In the genomic region with DNA sequence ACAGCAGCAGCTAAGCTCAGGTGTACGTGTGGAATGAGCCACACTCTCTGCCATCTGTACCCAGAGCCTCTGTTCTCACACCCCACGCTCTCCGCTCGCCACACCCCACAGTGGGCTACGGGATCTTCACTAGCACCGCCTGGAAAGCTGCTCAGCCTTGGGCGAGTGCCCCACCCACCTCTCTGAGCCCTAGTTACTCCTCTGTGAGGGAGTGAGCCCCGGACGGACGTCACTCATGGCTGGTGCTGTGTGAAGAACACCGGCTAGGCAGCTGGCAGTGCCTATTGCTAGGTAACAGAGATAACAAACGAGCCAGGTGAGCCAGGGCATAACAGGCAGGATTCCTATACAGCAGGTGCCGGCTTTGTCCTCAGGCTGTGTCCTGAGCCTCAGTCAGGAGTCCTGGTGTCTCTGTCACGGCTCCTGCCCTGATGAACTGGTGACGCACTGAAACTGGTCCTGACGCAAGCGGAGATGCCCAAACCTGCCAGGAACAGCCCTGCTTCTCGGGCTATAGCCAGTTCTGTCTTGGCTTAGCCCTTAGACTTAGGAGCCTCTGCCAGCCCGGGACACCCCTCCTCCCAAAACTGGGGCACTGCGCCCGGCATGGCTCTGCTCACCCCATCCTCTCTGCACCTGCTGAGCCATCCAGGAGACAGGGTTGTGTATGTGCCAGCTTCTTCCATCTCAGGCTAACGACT, we compare ENCODE assay signal across 14 mouse cellular contexts. TPM values are rescaled to one million over a fixed set of nuclear protein-coding genes. Genes with fewer than 3 reads are reported as not detected.
DNase-seq lines count a peak whose midpoint lies in the region; ATAC-seq and TF ChIP-seq lines count a peak whose summit lies in the region.
"Had no signal": no experiment of that assay in that cellular context is flagged by ENCODE, and none has a peak within 500 bp of the region (broad histone marks: within the 10 kb centered on the region; RNA-seq: fewer than 3 reads in every experiment).

No protein-coding gene starts in this region.

- no peak overlapping the region for H3K9ac ChIP-seq in forebrain, postnatal 0 days
- no peak overlapping the region for H3K9ac ChIP-seq in intestine, postnatal 0 days (ENCODE audit: low read depth, low read length)
- H3K9ac ChIP-seq: hindbrain, embryonic 12.5 days; limb, embryonic 13.5 days; liver, embryonic 15.5 days; neural tube, embryonic 12.5 days had no signal

- TF ChIP-seq POLR2A in lung, adult 2 months (IDR thresholded peaks at IDR 0.05; ENCODE audit: borderline replicate concordance, extremely low read depth, low read depth, low read length), result no peak

- DNase-seq in forebrain, postnatal 0 days, result peak; percentile 31
- no peak for DNase-seq in forebrain, embryonic 10.5 days (ENCODE audit: extremely low spot score, low spot score)
- DNase-seq in lung, adult 18-20 months, result peak; percentile 24 to 44
- no peak for DNase-seq in lung, adult 2 months
- peak; percentile 62 for DNase-seq in Muller cell, postnatal 12 days (ENCODE audit: inconsistent ontology term)
- no peak for DNase-seq in gastrocnemius, postnatal 14 days

- no peaks in the 10 kb centered on the region for H3K4me1 ChIP-seq in forebrain, postnatal 0 days (ENCODE audit: insufficient read depth)
- H3K4me1 ChIP-seq in forebrain, embryonic 10.5 days, result peaks cover 60% of the 10 kb centered on the region
- H3K4me1 ChIP-seq in lung, adult 2 months (ENCODE audit: control insufficient read depth, insufficient read depth, low read length), result peaks cover 4% of the 10 kb centered on the region; the same call in 1 of the 2 replicates
- no peaks in the 10 kb centered on the region for H3K4me1 ChIP-seq in intestine, postnatal 0 days (replicated peaks; ENCODE audit: control insufficient read depth, insufficient read depth, low read length)
- H3K4me1 ChIP-seq: liver, embryonic 15.5 days had no signal

- no peaks in the 10 kb centered on the region for H3K9me3 ChIP-seq in forebrain, postnatal 0 days (ENCODE audit: low read length)
- no peaks in the 10 kb centered on the region for H3K9me3 ChIP-seq in forebrain, embryonic 10.5 days
- H3K9me3 ChIP-seq in intestine, postnatal 0 days (ENCODE audit: control insufficient read depth), result no peaks in the 10 kb centered on the region
- H3K9me3 ChIP-seq: hindbrain, embryonic 12.5 days; limb, embryonic 13.5 days; liver, embryonic 15.5 days; neural tube, embryonic 12.5 days had no signal

- intact Hi-C loops in gastrocnemius, postnatal 14 days (cut with DNase I; ENCODE audit: low total_unique reads), result loop anchor here (5.0 to 10.0 kb wide), 2 partner anchors 103 to 220 kb away; no protein-coding TSS in a partner anchor

- no peak overlapping the region for H3K27ac ChIP-seq in forebrain, postnatal 0 days (ENCODE audit: low read depth, low read length)
- no peak overlapping the region for H3K27ac ChIP-seq in forebrain, embryonic 10.5 days
- no peak overlapping the region; the same call in 1 of the 2 replicates for H3K27ac ChIP-seq in intestine, postnatal 0 days (ENCODE audit: low read depth, low read length)
- H3K27ac ChIP-seq: hindbrain, embryonic 12.5 days; limb, embryonic 13.5 days; liver, embryonic 15.5 days; neural tube, embryonic 12.5 days had no signal

- no peak overlapping the region for H3K4me2 ChIP-seq in forebrain, postnatal 0 days (ENCODE audit: low read depth)
- H3K4me2 ChIP-seq in intestine, postnatal 0 days (replicated peaks; ENCODE audit: low read depth), result no peak overlapping the region
- H3K4me2 ChIP-seq: hindbrain, embryonic 12.5 days; limb, embryonic 13.5 days; liver, embryonic 15.5 days; neural tube, embryonic 12.5 days had no signal

- H3K4me3 ChIP-seq in forebrain, postnatal 0 days (ENCODE audit: low read depth, low read length), result no peak overlapping the region
- H3K4me3 ChIP-seq in forebrain, embryonic 10.5 days, result no peak overlapping the region
- no peak overlapping the region for H3K4me3 ChIP-seq in lung, adult 2 months (replicated peaks; ENCODE audit: extremely low read depth, low read depth, low read length)
- H3K4me3 ChIP-seq in intestine, postnatal 0 days (ENCODE audit: low read depth, low read length), result no peak overlapping the region
- H3K4me3 ChIP-seq: hindbrain, embryonic 12.5 days; limb, embryonic 13.5 days; liver, embryonic 15.5 days; neural tube, embryonic 12.5 days had no signal

- 68% methylated on average over 22 of the region's 22 CpGs for WGBS in forebrain, postnatal 0 days
- 85% methylated on average over 22 of the region's 22 CpGs for WGBS in forebrain, embryonic 10.5 days
- 80% methylated on average over 22 of the region's 22 CpGs for WGBS in lung, adult 2 months
- WGBS in intestine, postnatal 0 days, result 62% methylated on average over 22 of the region's 22 CpGs

- H3K36me3 ChIP-seq in forebrain, postnatal 0 days (ENCODE audit: insufficient read depth), result peaks cover 51% of the 10 kb centered on the region
- peaks cover 56% of the 10 kb centered on the region for H3K36me3 ChIP-seq in forebrain, embryonic 10.5 days (replicated peaks)
- peaks cover 35% of the 10 kb centered on the region; the same call in 1 of the 2 replicates for H3K36me3 ChIP-seq in intestine, postnatal 0 days (ENCODE audit: control insufficient read depth, insufficient read depth)
- H3K36me3 ChIP-seq: liver, embryonic 15.5 days had no signal

- no peaks in the 10 kb centered on the region for H3K27me3 ChIP-seq in forebrain, postnatal 0 days (ENCODE audit: insufficient read depth, low read length)
- peaks cover 12% of the 10 kb centered on the region for H3K27me3 ChIP-seq in forebrain, embryonic 10.5 days (ENCODE audit: poor library complexity, severe bottlenecking)
- no peaks in the 10 kb centered on the region for H3K27me3 ChIP-seq in intestine, postnatal 0 days (replicated peaks; ENCODE audit: control insufficient read depth, insufficient read depth, low read length)
- H3K27me3 ChIP-seq: hindbrain, embryonic 12.5 days; limb, embryonic 13.5 days; liver, embryonic 15.5 days; neural tube, embryonic 12.5 days had no signal

- ATAC-seq in forebrain, postnatal 0 days, result no peak
- peak; percentile 69 for ATAC-seq in intestine, postnatal 0 days
- no peak for ATAC-seq in cerebellum, adult (ENCODE audit: insufficient number of reproducible peaks, low FRiP score, low TSS enrichment)
- ATAC-seq: midbrain, embryonic 16.5 days had no signal

- TF ChIP-seq CTCF in forebrain, postnatal 0 days (IDR thresholded peaks at IDR 0.05; ENCODE audit: low read depth), result no peak
- no peak for TF ChIP-seq CTCF in lung, adult 2 months (IDR thresholded peaks at IDR 0.05; ENCODE audit: insufficient read depth, low read length)
- TF ChIP-seq CTCF in intestine, postnatal 0 days (IDR thresholded peaks at IDR 0.05; ENCODE audit: low read depth), result no peak

RNA-seq across cellular contexts. Expression of a gene that starts 13.5 kb away (rescaled TPM):
- 0.52 TPM in 1 of 2 replicates, not detected in the other for total RNA-seq in forebrain, postnatal 0 days (2014; rRNA removed)
- 0.44 and 0.45 TPM in 2 replicates for polyA plus RNA-seq in forebrain, postnatal 0 days (2015; fragmentation: Nextera tagmentation; extraction: Ambion mirVana)
- polyA plus RNA-seq in forebrain, embryonic 10.5 days (2016; fragmentation: Nextera tagmentation; extraction: Ambion mirVana), result not detected in 2 replicates
- 4.8 and 5.7 TPM in 2 replicates for polyA plus RNA-seq in lung, adult 2 months (2012; rRNA removed)
- 13.9 and 14.0 TPM in 2 replicates for polyA plus RNA-seq in intestine, postnatal 0 days (2015; fragmentation: Nextera tagmentation; extraction: Ambion mirVana)
- not detected for total RNA-seq in gastrocnemius, postnatal 14 days (2021)
- total RNA-seq: layer of hippocampus, postnatal 25 days had no signal
- polyA plus RNA-seq: midbrain, embryonic 16.5 days had no signal

RNA-seq across cellular contexts. Expression of a gene that starts 44.1 kb away (rescaled TPM):
- 6.9 and 8.5 TPM in 2 replicates for total RNA-seq in forebrain, postnatal 0 days (2014; rRNA removed)
- polyA plus RNA-seq in forebrain, postnatal 0 days (2015; fragmentation: Nextera tagmentation; extraction: Ambion mirVana), result 2.5 and 3.1 TPM in 2 replicates
- 1.3 and 1.8 TPM in 2 replicates for polyA plus RNA-seq in forebrain, embryonic 10.5 days (2016; fragmentation: Nextera tagmentation; extraction: Ambion mirVana)
- 96.2 and 97.7 TPM in 2 replicates for polyA plus RNA-seq in lung, adult 2 months (2012; rRNA removed)
- polyA plus RNA-seq in intestine, postnatal 0 days (2015; fragmentation: Nextera tagmentation; extraction: Ambion mirVana), result 5.9 and 6.4 TPM in 2 replicates
- 10 to 100 TPM; 11.1 to 12.1 TPM for total RNA-seq in gastrocnemius, postnatal 14 days (2021)

Comparison
In these comparisons a context has a peak if more than half of its experiments do, and no peak if none do; other contexts are left out.
1. DNase-seq: peak in forebrain, postnatal 0 days (single experiment), lung, adult 18-20 months (2 of 2) and Muller cell, postnatal 12 days (single experiment); none in forebrain, embryonic 10.5 days (single experiment), lung, adult 2 months (single experiment) and gastrocnemius, postnatal 14 days (single experiment).
2. RNA of a gene that starts 44.1 kb away (polyA plus RNA-seq): 96.2 to 97.7 TPM in lung, adult 2 months; 5.9 to 6.4 TPM in intestine, postnatal 0 days, 2.5 to 3.1 TPM in forebrain, postnatal 0 days and 1.3 to 1.8 TPM in forebrain, embryonic 10.5 days; every median in the first group is over 10 times any median in the second.